9 mouse cellular contexts compared by ENCODE assay signal in the genomic region with DNA sequence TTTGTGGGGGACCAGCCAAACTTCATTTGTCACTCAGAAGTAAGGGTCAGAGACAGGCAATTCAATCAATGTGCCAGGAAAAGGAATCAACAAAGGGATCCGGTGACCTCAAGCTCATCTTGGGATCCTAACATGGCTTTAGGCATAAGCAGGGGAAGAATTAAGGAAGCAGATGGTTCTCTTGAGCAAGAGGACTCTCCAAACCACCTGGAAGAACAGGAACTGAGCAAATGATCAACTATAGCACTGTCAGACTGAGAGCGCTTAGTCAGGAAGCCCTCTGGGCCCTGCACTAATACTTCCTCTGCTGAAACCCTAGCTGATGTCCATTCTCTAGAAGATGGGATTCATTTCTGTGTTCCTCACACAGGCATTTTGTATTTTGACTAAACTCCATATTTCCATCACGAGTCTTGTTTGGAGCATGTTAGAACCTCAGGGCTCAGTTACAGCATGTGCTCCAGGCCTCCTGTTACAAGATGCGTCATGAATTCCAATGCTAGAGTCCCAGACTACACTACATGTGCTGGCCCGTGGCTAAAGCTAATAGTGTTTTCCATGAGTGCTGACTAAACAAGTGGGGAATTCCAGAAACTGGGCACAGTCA. TPM values are rescaled to one million over a fixed set of nuclear protein-coding genes. Genes with fewer than 3 reads are reported as not detected.
DNase-seq lines count a peak whose midpoint lies in the region; ATAC-seq and TF ChIP-seq lines count a peak whose summit lies in the region.
"Had no signal": no experiment of that assay in that cellular context is flagged by ENCODE, and none has a peak within 500 bp of the region (broad histone marks: within the 10 kb centered on the region; RNA-seq: fewer than 3 reads in every experiment).

No protein-coding gene starts in this region.

- H3K4me2 ChIP-seq in kidney, embryonic 16.5 days (replicated peaks; ENCODE audit: low read depth, low read length), result 0 out of 2 replicates have a peak overlapping the region, but pooled peaks have one; percentile 5
- H3K4me2 ChIP-seq in hindbrain, embryonic 14.5 days (replicated peaks), result no peak overlapping the region

- H3K36me3 ChIP-seq in kidney, embryonic 16.5 days (ENCODE audit: insufficient read depth, low read length), result no peaks in the 10 kb centered on the region
- no peaks in the 10 kb centered on the region for H3K36me3 ChIP-seq in hindbrain, embryonic 14.5 days (replicated peaks; ENCODE audit: control insufficient read depth, insufficient read depth)

- no peaks in the 10 kb centered on the region for H3K27me3 ChIP-seq in kidney, embryonic 16.5 days (ENCODE audit: insufficient read depth, low read length)
- no peaks in the 10 kb centered on the region for H3K27me3 ChIP-seq in hindbrain, embryonic 14.5 days (ENCODE audit: control insufficient read depth, insufficient read depth, low read length)

- TF ChIP-seq CTCF in bone marrow macrophage, adult 2 months (IDR thresholded peaks at IDR 0.05; ENCODE audit: low read depth, low read length), result no peak

- peak; percentile 65 for DNase-seq in kidney, adult 11 months
- no peak for DNase-seq in kidney, postnatal 4 days
- no peak for DNase-seq in c-Kit-positive CD71-positive TER-119-positive erythroid progenitor cells, embryonic 14.5 days (ENCODE audit: low spot score)
- DNase-seq in hindbrain, embryonic 14.5 days (ENCODE audit: low spot score), result no peak
- DNase-seq in right cerebral cortex, postnatal 4 days, result no peak

- ATAC-seq in kidney, embryonic 16.5 days (ENCODE audit: low FRiP score, low TSS enrichment), result no peak
- ATAC-seq in megakaryocyte progenitor cell, adult 5-6 weeks (replicated peaks; ENCODE audit: poor library complexity), result peak; percentile 29
- no peak for ATAC-seq in hindbrain, embryonic 14.5 days (ENCODE audit: low FRiP score)

- no peak overlapping the region for H3K9ac ChIP-seq in kidney, embryonic 16.5 days (replicated peaks; ENCODE audit: low read length)
- H3K9ac ChIP-seq in hindbrain, embryonic 14.5 days, result no peak overlapping the region

- peak overlapping the region; percentile 100 for H3K27ac ChIP-seq in bone marrow macrophage, adult 2 months (ENCODE audit: insufficient read depth, low read depth, low read length)
- H3K27ac ChIP-seq in kidney, embryonic 16.5 days (ENCODE audit: low read length), result peak overlapping the region; percentile 51
- H3K27ac ChIP-seq in hindbrain, embryonic 14.5 days, result no peak overlapping the region

- no peak for TF ChIP-seq POLR2A in bone marrow macrophage, adult 2 months (IDR thresholded peaks at IDR 0.05; ENCODE audit: borderline replicate concordance, low read depth, low read length)

- H3K9me3 ChIP-seq in kidney, embryonic 16.5 days (ENCODE audit: low read length), result no peaks in the 10 kb centered on the region
- no peaks in the 10 kb centered on the region for H3K9me3 ChIP-seq in hindbrain, embryonic 14.5 days (ENCODE audit: control insufficient read depth, low read length)

- H3K4me1 ChIP-seq in bone marrow macrophage, adult 2 months (ENCODE audit: control insufficient read depth, insufficient read depth, low read length), result peaks cover 48% of the 10 kb centered on the region
- H3K4me1 ChIP-seq in kidney, embryonic 16.5 days (ENCODE audit: insufficient read depth, low read length), result peaks cover 6% of the 10 kb centered on the region
- H3K4me1 ChIP-seq in hindbrain, embryonic 14.5 days (replicated peaks; ENCODE audit: control insufficient read depth, insufficient read depth, low read length), result no peaks in the 10 kb centered on the region; the same call in 1 of the 2 replicates

- WGBS in kidney, embryonic 16.5 days, result 70% methylated on average over 5 of the region's 5 CpGs
- WGBS in hindbrain, embryonic 14.5 days, result 89% methylated on average over 5 of the region's 5 CpGs

- peak overlapping the region; percentile 7; the same call in 1 of the 2 replicates for H3K4me3 ChIP-seq in bone marrow macrophage, adult 2 months (ENCODE audit: insufficient read depth, low read length)
- no peak overlapping the region for H3K4me3 ChIP-seq in kidney, embryonic 16.5 days (ENCODE audit: low read length)
- no peak overlapping the region for H3K4me3 ChIP-seq in hindbrain, embryonic 14.5 days (replicated peaks; ENCODE audit: low read length)

RNA-seq across cellular contexts. Expression of a gene that starts 39.3 kb away (rescaled TPM):
- 1.7 and 2.1 TPM in 2 replicates for polyA plus RNA-seq in bone marrow macrophage, adult 2 months (2012; ENCODE audit: insufficient read depth, insufficient read length, missing spikeins)
- 0.13 TPM in 1 of 2 replicates, not detected in the other for polyA plus RNA-seq in kidney, embryonic 16.5 days (2015; fragmentation: Nextera tagmentation; extraction: Ambion mirVana)
- total RNA-seq in megakaryocyte progenitor cell, adult 5-6 weeks (2015), result 128 and 146 TPM in 2 replicates
- total RNA-seq in megakaryocyte progenitor cell, adult 5-6 weeks (2017), result 109 and 150 TPM in 2 replicates
- not detected in 2 replicates for polyA plus RNA-seq in hindbrain, embryonic 14.5 days (2014; fragmentation: Nextera tagmentation; extraction: Ambion mirVana)
- total RNA-seq: left cerebral cortex, adult 8-10 months had no signal

RNA-seq across cellular contexts. Expression of a gene that starts 55.5 kb away (rescaled TPM):
- polyA plus RNA-seq in bone marrow macrophage, adult 2 months (2012; ENCODE audit: insufficient read depth, insufficient read length, missing spikeins), result 99.8 and 118 TPM in 2 replicates
- 0.90 and 0.91 TPM in 2 replicates for polyA plus RNA-seq in kidney, embryonic 16.5 days (2015; fragmentation: Nextera tagmentation; extraction: Ambion mirVana)
- total RNA-seq in megakaryocyte progenitor cell, adult 5-6 weeks (2015), result 16.8 and 26.4 TPM in 2 replicates
- total RNA-seq in megakaryocyte progenitor cell, adult 5-6 weeks (2017), result 101 and 118 TPM in 2 replicates
- polyA plus RNA-seq in hindbrain, embryonic 14.5 days (2014; fragmentation: Nextera tagmentation; extraction: Ambion mirVana), result 0.17 and 0.37 TPM in 2 replicates

Comparison
In these comparisons a context has a peak if more than half of its experiments do, and no peak if none do; other contexts are left out.
1. RNA of a gene that starts 55.5 kb away (polyA plus RNA-seq): 99.8 to 118 TPM in bone marrow macrophage, adult 2 months; 0.90 to 0.91 TPM in kidney, embryonic 16.5 days and 0.17 to 0.37 TPM in hindbrain, embryonic 14.5 days; every median in the first group is over 10 times any median in the second.